Mouse (Mus musculus): Measurements from ENCODE around the gene Irf1. TPM values are rescaled to one million over a fixed set of nuclear protein-coding genes. Genes with fewer than 3 reads are reported as not detected.

The Irf1 gene
- total RNA-seq, 2 experiments from 2014 or later, result 10.9 to 38.7 TPM

GRCm38 (mm10) chr11:53803494-53803893 is 33.7 kb downstream of the Irf1 start:
- no peak for ATAC-seq (replicated peaks; ENCODE audit: low FRiP score, poor library complexity, severe bottlenecking)

- no peak for ATAC-seq (replicated peaks; ENCODE audit: low FRiP score, poor library complexity, severe bottlenecking)
Observed at GRCm38 (mm10) chr11:53804569-53805344, 34.9 kb downstream of the Irf1 start.

GRCm38 (mm10) chr11:53805786-53806185 is 36.0 kb downstream of the Irf1 start:
- ATAC-seq (replicated peaks; ENCODE audit: low FRiP score, poor library complexity, severe bottlenecking), result no peak

DNA sequence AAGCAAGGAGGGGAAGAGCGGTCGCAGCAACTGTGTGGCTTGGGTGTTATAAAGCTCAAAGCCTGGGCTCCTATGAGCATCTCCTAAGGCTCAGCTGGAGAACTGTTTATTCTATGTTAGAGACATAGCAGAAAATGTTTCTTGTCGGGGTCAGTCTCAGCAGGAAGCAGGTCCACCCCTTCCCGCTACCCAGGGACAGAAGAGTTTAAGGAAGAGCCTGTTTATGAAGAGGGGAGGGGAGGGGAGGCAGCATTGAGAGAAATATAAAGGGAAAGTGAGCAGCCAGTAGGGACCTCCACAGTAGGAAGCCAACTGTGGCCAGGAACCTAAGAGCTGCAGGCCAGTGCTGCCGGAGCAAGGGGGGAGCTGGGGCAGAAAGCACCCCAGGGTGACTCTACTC is 39.5 kb downstream of the Irf1 start:
- no peak for ATAC-seq (replicated peaks; ENCODE audit: low FRiP score, poor library complexity, severe bottlenecking)

DNA sequence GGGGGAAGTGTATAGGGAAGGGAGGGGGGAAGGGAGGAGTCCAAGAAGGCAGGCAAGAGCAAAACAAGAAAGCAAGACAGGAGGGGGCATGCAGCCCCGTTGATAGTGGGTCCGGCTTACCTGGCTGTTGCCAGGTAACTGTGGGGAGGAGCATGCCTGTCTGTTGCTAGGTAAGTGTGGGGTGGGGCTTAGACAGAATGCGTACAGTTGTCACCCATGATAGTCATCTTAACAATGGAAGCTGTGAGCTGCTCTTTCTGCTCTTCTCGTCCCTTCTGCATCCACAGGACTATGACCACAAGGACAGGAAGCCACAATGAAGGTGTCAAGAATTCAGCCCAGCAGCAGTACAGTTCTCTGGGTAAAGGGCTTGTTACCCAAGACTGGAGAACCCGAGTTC is 40.3 kb downstream of the Irf1 start:
- no peak for ATAC-seq (replicated peaks; ENCODE audit: low FRiP score, poor library complexity, severe bottlenecking)

GRCm38 (mm10) chr11:53810749-53811148 is 40.9 kb downstream of the Irf1 start:
- no peak for ATAC-seq (replicated peaks; ENCODE audit: low FRiP score, poor library complexity, severe bottlenecking)

DNA sequence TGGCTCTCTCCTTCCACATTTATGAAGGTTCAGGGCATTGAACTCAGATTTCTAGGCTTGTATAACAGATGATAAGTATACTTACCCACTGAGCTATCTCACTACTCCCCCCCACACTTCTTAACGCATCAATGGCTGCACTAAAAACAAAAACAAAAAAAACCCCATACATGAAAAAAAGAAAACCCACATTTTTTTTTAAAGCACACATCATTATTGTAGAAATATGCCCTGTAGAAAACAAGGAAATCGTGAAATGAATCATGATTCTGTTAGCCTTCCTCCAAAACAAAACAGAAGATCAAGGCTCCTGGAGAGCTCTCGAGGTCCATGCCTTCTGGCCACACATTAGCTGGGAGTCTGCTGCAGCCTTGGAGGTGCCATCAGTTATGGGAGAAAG is 41.5 kb downstream of the Irf1 start:
- no peak for ATAC-seq (replicated peaks; ENCODE audit: low FRiP score, poor library complexity, severe bottlenecking)

GRCm38 (mm10) chr11:53813001-53813868 is 43.4 kb downstream of the Irf1 start:
- ATAC-seq (replicated peaks; ENCODE audit: low FRiP score, poor library complexity, severe bottlenecking), result no peak

DNA sequence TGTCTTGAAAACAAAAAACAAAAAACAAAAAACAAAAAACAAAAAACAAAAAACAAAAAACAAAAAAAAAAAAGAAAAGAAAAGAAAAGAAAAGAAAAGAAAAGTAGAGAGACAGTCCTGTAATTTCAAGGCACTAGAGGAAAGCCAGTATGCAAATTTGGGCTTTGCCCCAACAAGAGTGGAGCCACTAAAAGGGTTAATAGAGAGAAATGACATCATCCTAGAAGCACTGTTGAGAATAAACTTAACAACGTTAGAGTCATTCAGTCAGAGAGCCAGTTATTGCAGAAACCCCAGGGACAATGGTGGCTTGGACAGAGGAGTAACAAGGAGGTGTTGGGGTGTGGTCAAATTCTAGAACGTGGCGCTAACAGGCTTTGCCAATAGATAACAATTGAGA is 45.0 kb downstream of the Irf1 start:
- ATAC-seq (replicated peaks; ENCODE audit: low FRiP score, poor library complexity, severe bottlenecking), result no peak

- ATAC-seq (replicated peaks; ENCODE audit: low FRiP score, poor library complexity, severe bottlenecking), result no peak
Observed at GRCm38 (mm10) chr11:53816841-53817375, 47.1 kb downstream of the Irf1 start.

- ATAC-seq (replicated peaks; ENCODE audit: low FRiP score, poor library complexity, severe bottlenecking), result no peak
Observed at GRCm38 (mm10) chr11:53818794-53819193, 49.0 kb downstream of the Irf1 start.

DNA sequence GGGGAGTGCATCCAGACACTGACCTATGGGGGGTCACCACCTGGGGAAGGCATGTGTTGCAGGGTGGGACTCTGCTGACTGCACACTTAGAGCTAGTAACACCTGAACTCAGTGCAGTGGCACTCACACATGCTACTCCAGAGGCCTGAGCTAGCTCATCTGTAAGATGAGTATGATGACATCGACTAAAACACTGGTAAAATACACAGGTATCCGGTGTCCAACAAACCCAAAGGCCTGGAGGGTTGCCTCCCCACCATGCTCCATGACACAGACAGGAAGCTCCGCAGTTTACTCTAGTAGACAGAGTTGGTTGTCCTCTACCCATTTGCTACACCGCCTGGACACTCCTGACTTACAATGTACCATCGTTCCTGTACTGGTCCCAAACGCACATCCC is 49.7 kb downstream of the Irf1 start:
- no peak for ATAC-seq (replicated peaks; ENCODE audit: low FRiP score, poor library complexity, severe bottlenecking)

DNA sequence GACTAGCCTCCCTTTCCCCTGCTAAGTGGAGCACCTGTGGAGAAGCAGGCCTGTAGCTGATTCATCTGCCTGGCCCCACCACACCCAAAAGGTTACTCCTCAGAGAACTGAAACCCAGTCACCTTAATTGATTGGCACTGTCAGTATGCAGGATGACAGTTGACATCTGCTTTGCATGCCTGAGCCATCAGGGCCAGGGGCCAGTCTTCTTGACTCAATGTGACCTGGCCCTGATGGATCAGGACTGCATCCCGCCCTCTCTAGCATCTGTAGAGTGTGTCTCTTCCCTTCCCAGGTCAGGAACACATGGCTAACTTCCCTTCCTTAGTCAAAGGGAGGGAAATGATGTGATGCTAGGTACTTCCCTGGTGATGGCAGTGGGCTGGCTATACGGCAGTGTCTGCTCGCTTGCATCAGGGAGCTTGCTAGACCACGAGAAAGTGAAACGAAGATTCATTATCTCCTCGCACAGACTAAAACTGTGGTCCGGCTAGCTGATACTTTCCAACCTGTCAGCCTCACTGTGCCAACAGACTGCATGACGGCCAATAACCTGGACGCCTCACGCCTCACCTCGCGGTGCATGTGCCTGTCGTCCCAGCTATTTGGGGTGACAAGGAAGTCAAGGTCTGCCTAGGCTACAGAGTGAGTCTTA is 50.8 kb downstream of the Irf1 start:
- no peak for ATAC-seq (replicated peaks; ENCODE audit: low FRiP score, poor library complexity, severe bottlenecking)

DNA sequence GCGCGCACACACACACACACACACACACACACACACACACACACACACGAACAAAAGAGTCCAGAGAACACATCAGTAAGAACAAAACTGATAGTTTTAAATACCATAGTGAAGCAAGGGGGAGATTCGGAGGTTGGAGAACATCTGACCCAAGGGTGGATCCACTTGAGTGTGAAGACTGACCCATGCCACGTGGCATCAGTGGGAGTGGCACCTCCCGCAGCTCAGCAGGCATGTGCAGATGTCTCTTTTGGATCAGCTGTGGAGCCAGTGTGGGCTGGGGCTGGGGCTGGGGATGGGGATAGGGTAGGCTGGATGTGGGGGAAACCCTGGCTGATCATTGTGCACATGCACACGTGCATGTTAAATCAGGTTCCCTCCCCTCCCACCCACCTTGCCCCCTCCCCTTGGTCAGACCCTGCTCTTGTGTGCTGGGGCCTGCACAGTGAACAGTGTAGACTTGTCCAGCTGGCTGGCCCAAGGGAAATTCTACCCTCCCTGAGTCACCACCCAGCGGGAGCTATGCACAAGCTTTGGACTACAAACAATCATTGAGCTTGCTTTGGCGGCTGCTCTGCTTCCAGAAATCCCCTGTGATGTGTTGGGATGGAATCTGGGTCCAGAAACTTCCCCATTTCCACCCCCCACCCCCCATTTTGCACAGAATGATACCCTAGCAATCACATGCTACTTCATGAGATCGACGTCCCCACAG is 51.6 kb downstream of the Irf1 start:
- ATAC-seq (replicated peaks; ENCODE audit: low FRiP score, poor library complexity, severe bottlenecking), result no peak

GRCm38 (mm10) chr11:53821945-53822338 is 52.1 kb downstream of the Irf1 start:
- ATAC-seq (replicated peaks; ENCODE audit: low FRiP score, poor library complexity, severe bottlenecking), result no peak

GRCm38 (mm10) chr11:53825409-53825808 is 55.6 kb downstream of the Irf1 start:
- ATAC-seq (replicated peaks; ENCODE audit: low FRiP score, poor library complexity, severe bottlenecking), result no peak
